Mouse (Mus musculus) gastrocnemius, postnatal 14 days (tissue): ENCODE data around the gene Gpkow. TPM values are rescaled to one million over a fixed set of nuclear protein-coding genes. Genes with fewer than 3 reads are reported as not detected.
A peak's percentile ranks its signal among the peaks of the same experiment; 100 is the strongest.
"Not testable (repeated sequence)": the region's sequence is repeated elsewhere in the genome, so short reads cannot be mapped to it uniquely, and the experiment has no call there.

ENCODE experiments used
- DNase-seq: peaks from one replicate; pipeline ENCODE4 v3.0.0; 2021; ENCODE audit warnings: mixed read lengths
- intact Hi-C: fragments of 180-260 bp; cut with DNase I; formaldehyde crosslinking; loops from one replicate; pipeline ENCODE4 v1.15.1; 2025; ENCODE audit warnings: low total_unique reads
- total RNA-seq, 2 experiments: library from RNA; stranded (reverse); gene quantifications; 2 replicates each; pipeline ENCODE4 v1.2.3; 2021

The Gpkow gene
- total RNA-seq, 2 experiments from 2014 or later: 15.9 to 16.4 TPM

DNA sequence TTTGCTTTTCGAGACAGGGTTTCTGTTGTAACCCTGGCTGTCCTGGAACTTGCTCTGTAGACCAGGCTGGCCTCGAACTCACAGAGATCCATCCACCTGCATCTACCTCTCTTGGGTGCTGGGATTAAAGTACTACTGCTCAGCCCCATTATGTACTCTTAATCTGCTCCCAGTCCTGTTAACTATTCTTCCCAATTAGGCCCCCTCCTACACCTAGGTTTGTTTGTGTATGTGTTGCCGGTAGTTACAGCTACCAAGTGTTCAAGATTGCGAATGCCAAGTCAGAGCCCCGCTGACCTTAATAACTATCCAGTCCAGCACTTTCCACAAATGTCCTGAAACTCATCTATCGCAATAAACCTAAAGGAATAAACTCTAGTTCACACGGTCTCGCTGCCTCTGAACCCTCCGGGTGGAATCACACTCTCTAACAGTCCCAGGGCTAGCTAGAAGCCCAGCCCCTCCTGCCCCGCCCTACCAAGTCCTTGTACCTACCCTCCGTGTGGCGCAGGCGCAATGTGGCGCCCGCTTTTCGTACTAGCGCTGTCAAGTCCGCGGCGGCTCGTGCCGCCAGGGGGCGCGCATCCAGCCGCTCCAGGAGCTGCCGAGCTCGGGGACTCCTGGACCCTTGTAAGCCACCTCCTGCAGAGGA is 17.4 kb upstream of the Gpkow start:
- intact Hi-C loops: no loop called here

DNA sequence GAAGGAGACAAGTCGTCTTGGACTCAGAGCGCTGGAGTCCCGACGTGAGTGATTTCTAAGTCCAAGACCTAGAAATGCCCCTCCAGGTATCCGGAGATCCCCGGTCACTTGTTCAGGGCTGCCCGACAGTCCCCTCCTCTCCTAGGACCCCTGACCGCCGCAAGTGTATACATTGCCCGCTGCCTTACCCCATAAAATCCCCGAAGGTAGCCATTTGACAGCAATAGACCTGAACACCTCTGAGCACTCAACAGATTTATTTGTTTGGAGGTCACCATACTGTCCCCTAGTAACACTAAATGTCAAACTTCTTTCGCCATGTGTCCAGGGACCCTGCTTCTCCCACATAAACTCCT is 16.9 kb upstream of the Gpkow start:
- intact Hi-C loops: no loop called here
- no peak for DNase-seq

More for the DNA sequence above, 17.4 kb upstream of the Gpkow start:
- peak; percentile 91 for DNase-seq

DNA sequence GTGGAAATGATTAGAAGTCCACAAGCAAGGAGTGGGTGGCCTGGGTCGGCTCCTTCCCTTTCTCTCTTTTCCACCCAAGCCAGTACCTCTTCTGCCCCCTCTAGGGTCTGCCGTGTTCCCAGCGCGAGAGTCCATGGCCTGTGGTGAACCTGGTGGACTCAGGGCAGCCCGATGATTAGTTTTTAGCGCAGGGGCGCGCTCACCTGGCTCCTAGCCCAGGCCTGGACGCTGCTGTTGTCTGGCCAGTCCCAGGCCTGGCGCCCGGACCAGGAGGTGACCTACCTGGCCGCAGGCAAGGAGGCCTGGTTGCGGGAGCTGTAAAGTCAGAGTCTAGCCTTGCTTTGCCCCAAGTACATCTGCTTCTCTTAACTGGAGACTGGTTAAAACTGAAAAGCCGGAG is 16.1 kb upstream of the Gpkow start, which contains the start of gene Magix:
TSS of gene Magix (minus strand) at position 388 of the 400 bp plus-strand sequence.
- intact Hi-C loops: no loop called here

DNA sequence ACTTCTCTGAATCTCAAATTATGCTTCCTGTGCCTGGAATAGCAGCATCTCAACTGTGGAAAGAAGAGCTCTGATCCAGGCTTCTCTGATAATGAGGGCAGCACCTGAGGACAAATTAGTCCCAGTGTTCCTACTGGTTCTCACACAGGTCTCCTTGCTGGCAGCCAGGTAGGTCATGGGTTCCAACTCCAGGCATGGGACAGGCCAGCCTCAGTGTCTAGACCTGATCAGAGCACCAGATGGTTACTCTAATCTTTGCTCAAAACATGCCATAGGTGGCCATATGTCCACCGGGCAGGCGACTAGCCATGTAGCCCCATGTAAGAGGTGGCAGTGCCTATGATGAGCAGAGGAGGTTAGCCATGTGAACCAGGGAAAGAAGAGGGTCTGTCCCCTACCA is 8.6 kb upstream of the Gpkow start:
- DNase-seq: no peak
- intact Hi-C loops: loop anchor here (5.0 kb wide), 1 partner anchor 46 kb away; no protein-coding TSS in a partner anchor

More for the DNA sequence above, 16.1 kb upstream of the Gpkow start, which contains the start of gene Magix:
- no peak for DNase-seq

DNA sequence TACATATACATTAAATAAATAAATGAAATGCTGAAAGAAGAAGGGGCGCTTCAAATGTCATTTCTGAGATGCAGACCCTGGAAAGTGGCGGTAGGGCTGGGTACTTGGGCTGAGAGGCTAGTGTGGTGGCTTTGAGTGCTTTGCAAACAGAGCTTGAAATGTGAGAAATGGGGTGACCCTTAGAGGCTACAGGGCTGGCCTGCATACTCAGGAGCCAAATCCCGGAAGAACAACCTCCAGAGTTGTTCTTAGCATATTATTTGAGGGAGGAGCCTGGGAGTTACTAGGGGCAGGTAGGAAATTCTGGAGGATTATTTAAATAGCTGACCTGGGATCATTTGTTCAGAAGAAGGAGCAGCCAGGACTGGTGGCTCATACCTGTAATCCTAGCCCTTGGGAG is 6.4 kb upstream of the Gpkow start:
- intact Hi-C loops: no loop called here
- no peak for DNase-seq

DNA sequence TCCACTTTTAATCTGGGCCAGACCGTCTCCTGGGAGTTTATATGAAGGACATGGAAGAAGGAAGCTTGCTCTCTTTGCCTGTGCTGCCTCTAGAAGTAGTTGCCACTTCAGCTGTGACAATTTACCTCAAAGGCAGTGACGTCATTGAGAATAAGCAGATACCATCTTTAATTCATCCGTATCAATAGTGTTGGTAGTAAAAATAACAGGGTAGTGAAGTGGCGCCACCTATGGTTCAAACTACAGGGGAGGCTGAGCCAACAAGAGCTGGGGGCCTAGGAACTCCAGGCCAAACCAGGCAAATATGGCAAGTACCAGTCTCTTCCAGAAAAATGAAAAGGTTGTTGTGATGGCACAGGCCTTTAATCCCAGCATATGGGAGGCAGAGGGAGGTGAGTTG is 4.1 kb upstream of the Gpkow start:
- no peak for DNase-seq
- intact Hi-C loops: no loop called here

DNA sequence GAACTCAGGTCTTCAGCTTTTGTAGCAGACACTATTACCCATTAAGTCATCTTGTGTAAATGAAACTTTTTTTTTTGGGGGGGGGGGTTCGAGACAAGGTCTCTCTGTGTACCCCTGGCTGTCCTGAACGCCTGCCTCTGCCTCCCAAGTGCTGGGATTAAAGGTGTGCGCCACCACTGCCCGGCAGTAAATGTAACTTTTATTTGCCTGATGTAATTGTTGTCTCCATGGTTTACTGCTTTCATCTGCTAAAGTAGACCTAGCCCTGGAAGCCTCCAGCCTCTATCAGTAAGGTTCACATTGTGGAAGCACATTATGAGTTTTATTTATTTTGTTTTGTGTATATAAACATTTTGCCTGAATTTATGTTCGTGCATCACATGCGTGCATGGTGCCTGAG is 411 bp upstream of the Gpkow start:
- intact Hi-C loops: no loop called here

DNA sequence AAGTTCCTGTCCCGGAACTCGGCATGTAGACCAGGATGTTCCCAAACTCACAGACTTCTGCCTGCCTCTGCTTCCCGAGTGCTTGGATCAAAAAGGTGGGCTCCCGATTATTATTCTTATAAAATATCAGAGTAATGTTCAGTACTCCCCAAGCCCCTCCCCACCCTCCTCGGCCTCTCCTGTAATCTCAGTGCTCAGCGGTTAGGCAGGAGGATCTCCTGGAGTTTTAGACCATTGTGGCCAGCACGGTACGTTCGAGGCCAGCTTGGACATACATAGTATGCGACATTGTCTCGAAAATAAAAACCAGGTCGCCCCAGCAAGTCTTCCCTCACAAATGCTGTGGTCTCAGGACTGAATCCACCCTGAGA is 16.8 kb downstream of the Gpkow start:
- DNase-seq, intact Hi-C loops: not testable (repeated sequence)

More for the DNA sequence above, 411 bp upstream of the Gpkow start:
- DNase-seq: no peak

DNA sequence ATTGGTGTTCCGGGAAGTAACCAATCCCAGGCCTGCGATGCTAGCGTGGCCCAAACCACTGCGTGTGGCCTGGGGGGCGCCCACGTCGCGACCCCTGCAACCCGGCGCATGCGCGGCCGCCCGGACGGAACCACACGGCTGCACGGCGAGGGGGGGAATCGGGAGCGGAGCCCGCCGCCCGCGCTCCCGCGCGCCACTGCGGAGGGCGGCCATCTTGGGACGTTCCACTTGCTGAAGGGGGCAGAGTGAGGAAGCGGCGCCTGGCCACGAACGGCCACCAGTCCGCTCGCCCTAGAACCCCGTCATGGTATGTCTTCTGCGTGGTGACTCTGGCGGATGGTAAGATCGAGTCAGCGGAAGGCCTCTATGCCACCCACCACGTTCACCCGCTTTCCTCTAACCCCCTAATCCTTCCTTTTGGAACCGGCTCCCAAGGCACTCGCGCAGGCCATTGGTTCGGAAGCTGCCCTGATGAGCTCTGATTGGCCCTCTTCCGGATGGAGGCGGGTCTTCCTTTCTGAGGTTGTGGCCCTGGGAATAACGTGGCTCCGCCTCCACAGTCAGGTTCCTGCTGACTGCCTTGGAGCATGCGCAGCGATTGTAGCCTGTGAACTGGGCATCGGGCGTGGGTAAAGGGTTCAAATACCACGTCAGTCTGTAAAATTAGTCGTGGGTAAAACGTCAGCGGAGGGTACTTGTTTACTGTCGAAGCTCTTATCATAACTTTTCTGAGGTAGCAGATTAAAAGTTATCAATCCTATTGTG is 17.4 kb downstream of the Gpkow start, which contains the start of gene Wdr45:
TSS of gene Wdr45 (plus strand) at position 199 of the 765 bp plus-strand sequence.
- intact Hi-C loops: not testable (repeated sequence)
- DNase-seq: peak; percentile 92

DNA sequence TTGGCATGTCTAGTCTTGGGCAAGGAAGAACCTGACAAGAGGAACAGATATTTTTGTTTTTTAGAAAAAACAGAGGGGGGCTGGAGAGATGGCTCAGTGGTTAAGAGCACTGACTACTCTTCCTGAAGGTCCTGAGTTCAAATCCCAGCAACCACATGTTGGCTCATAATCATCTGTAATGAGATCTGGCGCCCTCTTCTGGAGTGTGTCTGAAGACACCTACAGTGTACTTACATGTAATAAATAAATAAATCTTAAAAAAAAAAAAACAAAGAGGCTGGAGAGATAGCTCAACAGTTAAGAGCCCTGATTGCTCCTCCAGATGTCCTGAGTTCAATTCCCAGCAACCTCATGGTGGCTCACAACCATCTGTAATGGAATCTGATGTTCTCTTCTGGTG is 19.1 kb downstream of the Gpkow start:
- DNase-seq, intact Hi-C loops: not testable (repeated sequence)

DNA sequence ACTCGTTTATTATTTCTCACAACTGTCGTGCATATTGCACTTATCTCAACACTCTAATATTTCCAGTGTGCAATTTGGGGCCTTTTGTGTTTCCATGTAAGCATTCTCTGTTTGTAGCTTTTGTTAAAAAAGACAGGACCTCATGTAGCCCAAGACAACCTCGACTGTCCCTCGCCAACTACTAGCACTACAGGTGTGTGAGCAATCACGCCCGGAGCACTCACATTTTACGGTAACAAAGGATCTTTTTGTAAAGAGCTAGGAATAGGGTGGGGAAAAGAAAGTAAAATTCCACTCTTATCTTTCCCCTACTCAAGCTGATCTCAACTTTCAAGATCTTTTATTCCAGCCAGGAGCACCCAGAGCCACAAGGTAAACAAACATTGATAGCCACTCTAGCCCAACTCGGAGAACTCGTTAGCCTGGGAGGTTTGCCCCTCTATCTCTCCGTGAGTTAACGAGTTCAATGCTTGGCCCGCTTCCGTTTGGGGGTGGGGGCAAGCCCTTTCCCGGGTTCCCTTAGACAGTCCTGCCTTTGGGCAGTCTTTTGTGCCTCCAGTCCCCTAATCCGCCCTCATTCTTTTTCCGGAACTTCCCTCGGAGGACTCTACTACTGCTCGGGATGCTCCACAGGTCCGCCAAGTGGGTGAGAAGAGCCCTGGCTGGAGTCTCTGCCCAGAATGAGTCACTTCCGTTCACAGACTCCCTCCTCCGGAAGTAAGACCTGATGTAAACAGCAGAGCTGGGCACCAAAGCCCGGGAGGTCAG is 24.8 kb downstream of the Gpkow start, which contains the start of gene Gm45208:
TSS of gene Gm45208 (plus strand) at position 732 of the 768 bp plus-strand sequence.
- DNase-seq: peak; percentile 51
- intact Hi-C loops: no loop called here

DNA sequence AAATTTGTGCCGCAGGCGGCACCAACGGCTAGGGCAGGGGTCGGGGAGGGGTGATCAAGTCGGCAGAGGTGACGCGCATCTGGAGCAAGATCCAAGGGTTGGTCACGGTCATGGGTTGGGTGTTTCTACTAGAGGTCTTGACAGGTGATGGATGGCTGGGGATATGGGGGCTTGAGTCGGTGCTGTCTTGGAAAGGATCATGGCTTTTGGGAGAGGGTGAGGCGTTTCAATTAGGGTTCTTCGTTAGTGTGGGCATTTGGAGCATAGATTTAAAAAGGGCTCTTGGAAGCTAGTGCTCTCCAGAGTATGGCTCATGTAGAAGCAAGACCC is 25.3 kb downstream of the Gpkow start:
- intact Hi-C loops: no loop called here

DNA sequence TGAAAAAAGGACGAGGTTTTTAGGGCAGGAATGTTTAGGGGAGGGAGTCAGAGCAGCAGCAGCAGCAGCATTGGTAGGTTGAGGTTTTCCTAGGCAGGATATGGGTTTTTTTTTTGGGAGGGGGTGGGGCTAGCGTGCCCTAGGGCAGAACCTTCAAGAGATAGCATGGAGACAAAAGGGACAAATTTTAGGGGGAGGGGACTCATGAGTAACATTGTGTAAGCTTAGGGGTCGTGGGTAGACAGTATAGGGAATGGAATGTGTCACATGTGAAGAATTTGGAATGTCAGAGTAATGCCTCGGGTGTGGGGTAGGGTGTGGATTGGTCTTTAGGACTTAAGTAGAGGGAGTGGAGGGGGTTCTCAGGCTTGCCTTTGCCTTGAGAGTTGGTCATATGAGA is 25.8 kb downstream of the Gpkow start:
- no peak for DNase-seq
- intact Hi-C loops: no loop called here

More for the DNA sequence above, 25.3 kb downstream of the Gpkow start:
- DNase-seq: no peak

DNA sequence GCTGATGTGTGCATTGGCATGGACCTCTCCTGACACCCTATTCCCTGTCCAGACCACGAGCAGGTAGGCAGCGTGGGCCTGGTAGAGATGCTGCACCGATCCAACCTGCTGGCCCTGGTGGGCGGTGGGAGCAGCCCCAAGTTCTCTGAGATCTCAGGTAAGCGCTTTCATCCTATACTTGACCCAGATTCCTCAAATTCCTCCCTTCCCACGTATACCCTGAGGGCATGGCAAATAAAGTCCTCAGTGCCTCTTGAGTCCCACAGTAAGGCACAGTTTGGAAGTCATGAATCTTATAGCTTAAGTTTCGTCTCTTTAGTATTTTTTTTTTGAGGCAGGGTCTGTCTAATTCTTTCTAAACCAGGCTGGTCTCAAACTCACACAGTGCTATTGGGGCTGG is 27.2 kb downstream of the Gpkow start:
- intact Hi-C loops: no loop called here

DNA sequence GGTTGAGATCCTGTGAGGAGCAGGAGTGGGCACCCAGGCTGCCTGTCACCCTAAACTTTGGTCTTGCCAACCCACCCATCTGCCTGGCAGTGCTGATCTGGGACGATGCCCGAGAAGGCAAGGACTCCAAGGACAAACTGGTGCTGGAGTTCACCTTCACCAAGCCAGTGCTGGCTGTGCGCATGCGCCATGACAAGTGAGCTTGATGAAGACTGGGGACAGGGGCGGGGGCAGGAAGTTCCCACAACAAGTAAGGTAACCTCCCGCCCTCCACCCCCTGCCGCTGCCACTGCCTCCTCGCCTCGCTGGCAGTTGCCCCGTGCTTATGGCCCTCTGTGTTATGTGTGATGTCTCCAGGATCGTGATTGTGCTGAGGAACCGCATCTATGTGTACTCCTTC is 28.9 kb downstream of the Gpkow start:
- no peak for DNase-seq
- intact Hi-C loops: no loop called here

More for the DNA sequence above, 27.2 kb downstream of the Gpkow start:
- DNase-seq: no peak

DNA sequence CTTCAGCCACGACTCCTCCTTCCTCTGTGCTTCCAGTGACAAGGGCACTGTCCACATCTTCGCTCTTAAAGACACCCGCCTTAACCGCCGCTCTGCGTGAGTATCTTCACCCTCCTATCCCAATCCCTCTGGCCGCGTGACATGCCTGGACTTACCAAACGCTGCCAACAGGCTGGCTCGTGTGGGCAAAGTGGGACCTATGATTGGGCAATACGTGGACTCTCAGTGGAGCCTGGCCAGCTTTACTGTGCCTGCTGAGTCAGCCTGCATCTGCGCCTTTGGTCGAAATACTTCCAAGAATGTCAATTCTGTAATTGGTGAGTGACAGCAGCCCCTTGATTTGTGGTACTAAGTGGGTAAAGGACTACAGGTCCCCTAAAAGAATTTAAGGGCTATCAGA is 30.2 kb downstream of the Gpkow start:
- intact Hi-C loops: no loop called here
- no peak for DNase-seq

DNA sequence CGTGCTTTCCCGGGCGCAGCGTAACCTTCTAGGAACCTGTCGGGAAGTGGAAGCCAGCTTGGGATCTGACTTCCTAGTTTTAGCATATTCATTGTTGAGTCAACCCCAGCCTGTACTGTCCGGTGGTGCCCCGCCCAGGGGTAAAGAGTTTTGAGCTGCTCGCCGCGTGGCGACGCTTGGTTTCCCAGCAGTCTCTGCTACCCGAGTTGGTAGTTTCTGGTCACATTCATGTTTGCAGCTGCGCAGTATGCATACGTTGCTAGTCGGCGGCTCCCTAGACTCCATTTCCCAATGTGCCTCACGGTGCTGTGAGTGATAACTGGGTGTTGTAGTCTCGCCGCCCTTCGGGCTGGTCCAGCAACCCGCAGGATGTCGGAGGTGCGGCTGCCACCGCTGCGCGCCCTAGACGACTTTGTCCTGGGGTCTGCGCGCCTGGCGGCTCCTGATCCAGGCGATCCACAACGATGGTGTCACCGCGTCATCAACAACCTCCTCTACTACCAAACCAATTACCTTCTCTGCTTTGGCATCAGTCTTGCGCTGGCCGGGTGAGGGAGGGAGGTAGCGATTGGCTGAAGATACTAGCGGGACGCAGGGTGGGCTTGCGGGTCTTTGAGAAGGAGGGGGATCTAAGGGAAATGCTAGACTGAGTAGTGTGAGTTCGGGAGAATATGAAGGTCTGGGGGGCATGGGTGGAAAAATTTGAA is 31.4 kb downstream of the Gpkow start, which contains the start of gene Praf2:
TSS of gene Praf2 (plus strand) at position 225 of the 707 bp plus-strand sequence.
- peak; percentile 73 for DNase-seq
- intact Hi-C loops: no loop called here

DNA sequence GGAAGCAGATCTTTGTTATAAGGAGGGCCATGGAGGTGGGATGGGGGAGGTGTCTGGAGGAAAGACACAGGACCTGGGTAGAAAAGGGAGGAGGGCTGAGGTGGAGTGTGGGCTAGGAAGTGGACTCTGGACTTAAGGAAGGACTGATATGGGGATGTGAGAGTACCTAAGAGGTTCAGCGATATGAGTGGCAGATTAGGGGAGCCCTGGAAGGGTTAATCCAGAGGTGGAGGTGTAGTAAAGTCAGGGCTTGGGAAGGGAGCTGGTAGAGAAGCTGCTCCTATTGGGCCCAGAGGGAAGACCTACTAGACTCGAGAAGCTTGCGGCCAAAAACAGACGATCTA is 32.0 kb downstream of the Gpkow start:
- intact Hi-C loops: no loop called here

DNA sequence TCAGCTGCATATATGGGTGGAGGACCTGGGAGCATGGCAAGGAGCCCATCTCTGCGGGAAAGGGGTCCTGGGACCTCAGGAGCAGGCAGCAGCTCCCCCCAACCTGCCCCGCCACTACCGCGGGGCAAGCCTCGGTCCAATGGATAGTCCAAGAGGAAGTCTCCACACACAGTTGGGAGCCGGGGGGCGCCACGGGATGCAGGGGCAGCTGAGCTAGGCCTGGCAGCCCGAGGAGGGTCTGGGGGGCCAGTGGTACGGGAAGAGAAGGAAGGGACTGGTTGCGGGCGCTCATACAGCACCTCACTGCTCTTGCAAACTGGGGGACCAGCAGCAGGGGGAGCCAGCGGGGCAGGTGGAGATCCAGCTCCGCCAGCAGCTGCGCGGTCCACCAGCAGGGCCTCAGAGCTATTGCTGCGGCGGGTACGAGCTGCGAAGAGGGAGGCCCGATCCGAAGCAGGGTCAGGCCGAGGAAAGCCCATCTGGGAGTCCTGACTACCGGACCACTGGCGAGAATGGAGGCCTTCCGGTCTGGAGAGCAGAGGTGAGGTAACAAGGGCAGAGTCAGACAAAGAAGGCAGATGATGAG is 36.7 kb downstream of the Gpkow start:
- intact Hi-C loops: no loop called here
- peak; percentile 78 for DNase-seq

More for the DNA sequence above, 32.0 kb downstream of the Gpkow start:
- no peak for DNase-seq
